ENCODE assay signal across 20 mouse cellular contexts in genomic region chr12:84541391-84541958, GRCm38 (mm10). TPM values are rescaled to one million over a fixed set of nuclear protein-coding genes. Genes with fewer than 3 reads are reported as not detected.
"Had no signal": no experiment of that assay in that cellular context is flagged by ENCODE, and none has a peak within 500 bp of the region (broad histone marks: within the 10 kb centered on the region; RNA-seq: fewer than 3 reads in every experiment).

No protein-coding gene starts in this region.

- DNase-seq: kidney, adult 2 months; kidney, postnatal 14 days; lung, embryonic 14.5 days; lung, postnatal 10 days; lung, postnatal 4 days; midbrain, embryonic 14.5 days; right cerebral cortex, postnatal 4 days; thymus, adult 2 months; thymus, postnatal 25 days had no signal

- H3K36me3 ChIP-seq: kidney, embryonic 15.5 days; limb, embryonic 15.5 days; liver, embryonic 12.5 days; midbrain, embryonic 10.5 days; neural tube, embryonic 12.5 days; stomach, embryonic 15.5 days had no signal

- H3K4me1 ChIP-seq: limb, embryonic 15.5 days; liver, embryonic 12.5 days; neural tube, embryonic 12.5 days; stomach, embryonic 15.5 days had no signal

- H3K9ac ChIP-seq: kidney, embryonic 15.5 days; limb, embryonic 15.5 days; liver, embryonic 12.5 days; lung, embryonic 14.5 days; neural tube, embryonic 12.5 days; stomach, embryonic 15.5 days had no signal

- H3K4me3 ChIP-seq: kidney, embryonic 15.5 days; limb, embryonic 15.5 days; liver, embryonic 12.5 days; midbrain, embryonic 10.5 days; myocyte; neural tube, embryonic 12.5 days; stomach, embryonic 15.5 days had no signal

- ATAC-seq: liver, embryonic 12.5 days had no signal

- H3K9me3 ChIP-seq: kidney, embryonic 15.5 days; limb, embryonic 15.5 days; liver, embryonic 12.5 days; midbrain, embryonic 10.5 days; neural tube, embryonic 12.5 days; stomach, embryonic 15.5 days had no signal

- H3K27ac ChIP-seq: kidney, embryonic 15.5 days; limb, embryonic 15.5 days; liver, embryonic 12.5 days; midbrain, embryonic 10.5 days; neural tube, embryonic 12.5 days; stomach, embryonic 15.5 days had no signal

- H3K27me3 ChIP-seq: kidney, embryonic 15.5 days; limb, embryonic 15.5 days; liver, embryonic 12.5 days; stomach, embryonic 15.5 days had no signal

- H3K4me2 ChIP-seq: kidney, embryonic 15.5 days; limb, embryonic 15.5 days; liver, embryonic 12.5 days; lung, embryonic 14.5 days; neural tube, embryonic 12.5 days; stomach, embryonic 15.5 days had no signal

RNA-seq across cellular contexts. Expression of gene Vsx2, which starts 28.1 kb away (rescaled TPM):
- total RNA-seq: megakaryocyte, adult 5-6 weeks had no signal
- polyA plus RNA-seq: kidney, adult 2 months; kidney, embryonic 15.5 days; large intestine, adult 2 months; liver, embryonic 12.5 days; liver, embryonic 16.5 days; myocyte; spleen, adult 2 months; stomach, embryonic 15.5 days had no signal
